Mouse (Mus musculus) spleen, postnatal 10 days (tissue): Measurements from ENCODE around the gene Cbwd1.

Source experiments
- DNase-seq, 2 experiments: peaks; one replicate each; pipeline ENCODE4 v3.0.0; 2021 to 2022; ENCODE audit warnings: low spot score in 2 of 2

Cbwd1 gene

GRCm38 (mm10) chr19:24977991-24978390 lies 16.6 kb upstream of the Cbwd1 start:
- DNase-seq: no peak

- no peak for DNase-seq
These were observed 11.4 kb upstream of the Cbwd1 start for GRCm38 (mm10) chr19:24972701-24973390.

- DNase-seq: no peak
These were observed 9.9 kb upstream of the Cbwd1 start for GRCm38 (mm10) chr19:24971307-24971706.

- no peak for DNase-seq
These were observed 5.5 kb upstream of the Cbwd1 start for GRCm38 (mm10) chr19:24966941-24967340.

GRCm38 (mm10) chr19:24966203-24966602 lies 4.8 kb upstream of the Cbwd1 start:
- DNase-seq: no peak

- no peak for DNase-seq
These were observed 2.9 kb downstream of the Cbwd1 start for GRCm38 (mm10) chr19:24958531-24958930.

- no peak for DNase-seq
These were observed 15.7 kb downstream of the Cbwd1 start for GRCm38 (mm10) chr19:24945521-24946262.

GRCm38 (mm10) chr19:24937084-24937483 lies 24.3 kb downstream of the Cbwd1 start:
- no peak for DNase-seq

GRCm38 (mm10) chr19:24929041-24929440 lies 32.4 kb downstream of the Cbwd1 start:
- no peak for DNase-seq

- DNase-seq: no peak
These were observed 40.5 kb downstream of the Cbwd1 start for GRCm38 (mm10) chr19:24920866-24921265.

- DNase-seq: no peak
These were observed 52.8 kb downstream of the Cbwd1 start for GRCm38 (mm10) chr19:24908385-24909155.

GRCm38 (mm10) chr19:24907655-24908054 lies 53.8 kb downstream of the Cbwd1 start:
- no peak for DNase-seq

GRCm38 (mm10) chr19:24902821-24903220 lies 58.6 kb downstream of the Cbwd1 start:
- no peak for DNase-seq

GRCm38 (mm10) chr19:24902256-24902655 lies 59.2 kb downstream of the Cbwd1 start:
- no peak for DNase-seq

- no peak for DNase-seq
These were observed 59.7 kb downstream of the Cbwd1 start for GRCm38 (mm10) chr19:24901666-24902065.

GRCm38 (mm10) chr19:24900581-24901220 lies 60.7 kb downstream of the Cbwd1 start, which contains the start of gene Foxd4:
TSS of gene Foxd4 (minus strand) at chr19:24901197.
- DNase-seq: no peak

GRCm38 (mm10) chr19:24899578-24900544 lies 61.5 kb downstream of the Cbwd1 start:
- DNase-seq: peak; percentile 16 to 45

GRCm38 (mm10) chr19:24898737-24899577 lies 62.5 kb downstream of the Cbwd1 start:
- no peak for DNase-seq

- DNase-seq: no peak
These were observed 63.3 kb downstream of the Cbwd1 start for GRCm38 (mm10) chr19:24897896-24898736.
